Mouse (Mus musculus) liver, embryonic 12.5 days (tissue): ENCODE measurements around the gene Hjurp. TPM values are rescaled to one million over a fixed set of nuclear protein-coding genes. Genes with fewer than 3 reads are reported as not detected.

Experiments used
- ATAC-seq: fragments of 200-750 bp; cut with Nextera tagmentation; 2 replicates; pipeline ENCODE4 v1.8.0; 2017; ENCODE audit warnings: moderate number of reproducible peaks, mild to moderate bottlenecking, moderate library complexity
- H3K27ac ChIP-seq: fragments of 300-500 bp; sonication (generic); 2 replicates; pipeline ENCODE4 v1.5.1; 2016; ENCODE audit warnings: mild to moderate bottlenecking
- H3K27me3 ChIP-seq: fragments of 300-500 bp; sonication (generic); replicated peaks from 2 replicates; pipeline ENCODE4 v1.6.1; 2016; ENCODE audit warnings: mild to moderate bottlenecking, moderate library complexity
- H3K36me3 ChIP-seq: fragments of 300-500 bp; sonication (generic); 2 replicates; pipeline ENCODE4 v1.6.1; 2016; ENCODE audit warnings: mild to moderate bottlenecking, moderate library complexity
- H3K4me1 ChIP-seq: fragments of 300-500 bp; sonication (generic); 2 replicates; pipeline ENCODE4 v1.6.1; 2016
- H3K4me2 ChIP-seq: fragments of 300-500 bp; sonication (generic); 2 replicates; pipeline ENCODE4 v1.6.1; 2016; ENCODE audit warnings: mild to moderate bottlenecking, moderate library complexity
- H3K4me3 ChIP-seq: fragments of 300-500 bp; sonication (generic); 2 replicates; pipeline ENCODE4 v1.5.1; 2016; ENCODE audit warnings: mild to moderate bottlenecking, moderate library complexity
- H3K9ac ChIP-seq: fragments of 300-500 bp; sonication (generic); 2 replicates; pipeline ENCODE4 v1.6.1; 2016; ENCODE audit warnings: mild to moderate bottlenecking, moderate library complexity
- H3K9me3 ChIP-seq: fragments of 300-500 bp; sonication (generic); replicated peaks from 2 replicates; pipeline ENCODE4 v1.6.1; 2016; ENCODE audit warnings: mild to moderate bottlenecking, moderate library complexity
- WGBS: fragments of 180-500 bp; shearing (Covaris S2); methylation state at CpG from one replicate; pipeline ENCODE4 v1.1.7; 2016; ENCODE audit not compliant: insufficient replicate concordance; 5-methylcytosine and 5-hydroxymethylcytosine counted together
- polyA plus RNA-seq: library from polyadenylated mRNA; unstranded; fragments of >200 nt; fragmentation: Nextera tagmentation; extraction: Ambion mirVana; gene quantifications from 2 replicates; pipeline ENCODE4 v1.2.1, GENCODE M21; 2016

Hjurp gene
- polyA plus RNA-seq, result 104 and 106 TPM in 2 replicates

DNA sequence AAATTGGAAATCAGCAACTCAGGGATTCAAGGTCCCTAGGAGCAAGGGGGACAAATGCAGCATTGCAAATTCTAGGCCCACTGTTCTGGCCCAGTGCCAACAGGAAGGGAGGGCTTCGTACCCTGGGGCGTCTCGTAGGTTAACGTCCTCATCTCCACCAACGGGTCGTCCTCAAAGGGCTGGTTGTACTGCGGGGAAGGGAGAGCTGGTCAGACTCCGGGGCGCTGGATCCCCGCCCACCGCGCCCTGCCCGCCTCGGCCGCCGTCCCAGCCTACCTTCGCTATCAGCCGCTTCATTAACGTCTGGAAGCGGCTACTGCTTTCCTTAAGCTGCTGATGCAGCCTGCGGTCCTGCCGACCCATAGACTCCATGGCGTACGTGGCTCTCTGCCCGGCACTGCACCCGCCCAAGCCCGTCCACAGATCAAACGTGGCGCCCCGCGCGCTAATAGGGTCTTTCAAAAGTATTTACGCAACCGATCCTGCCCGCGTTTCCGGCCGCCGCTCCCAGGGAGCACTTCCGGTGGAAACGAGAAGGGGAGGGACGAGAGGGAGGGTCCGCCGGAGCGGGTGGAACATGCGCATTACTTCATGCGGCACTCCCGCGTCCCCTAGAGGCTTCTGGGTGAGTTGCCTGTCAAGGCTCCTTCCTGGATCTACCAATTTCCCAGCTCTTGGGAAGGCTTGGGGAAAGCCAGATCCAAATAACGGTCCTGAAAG is at the start of gene Hjurp, which contains the start of gene Trpm8:
Hjurp (minus strand) TSS at position 536 of the 720 bp plus-strand sequence.
Trpm8 (plus strand) TSS at position 564 of the 720 bp plus-strand sequence.
- peak within 1 kb of the TSS; percentile 79 for H3K9ac ChIP-seq
- peak within 1 kb of the TSS; percentile 64 for H3K4me3 ChIP-seq
- peaks cover 38% of the 10 kb centered on the region for H3K36me3 ChIP-seq
- peak within 1 kb of the TSS; percentile 85 for H3K27ac ChIP-seq
- no peaks in the 10 kb centered on the region for H3K9me3 ChIP-seq
- 1% methylated on average over 50 of the region's 50 CpGs for whole genome bisulfite sequencing
- H3K4me2 ChIP-seq, result peak within 1 kb of the TSS; percentile 63
- peak; percentile 92 for ATAC-seq
- H3K4me1 ChIP-seq, result peaks cover 40% of the 10 kb centered on the region
- no peaks in the 10 kb centered on the region for H3K27me3 ChIP-seq

DNA sequence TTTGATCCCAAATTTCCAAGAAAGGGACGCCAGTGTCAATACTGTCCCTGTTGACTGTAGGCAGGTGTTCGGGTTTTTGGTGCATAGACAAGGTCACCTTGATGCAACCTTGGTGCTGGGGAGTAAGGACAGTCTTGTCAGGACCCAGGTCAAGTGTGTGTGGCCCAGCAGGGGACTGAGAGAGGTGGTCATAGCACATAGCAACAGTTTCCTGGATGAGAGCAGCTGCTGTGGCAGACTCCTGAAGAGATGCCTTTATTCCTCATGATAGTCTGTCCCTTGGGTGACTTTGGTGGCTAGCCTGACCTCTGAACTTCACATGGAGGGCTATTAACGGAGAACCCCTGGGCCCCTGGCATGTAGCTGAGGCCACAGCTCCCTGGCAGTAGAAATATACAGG is 45.7 kb upstream of the Hjurp start:
- no peak for ATAC-seq
- Histone ChIP-seq H3K27ac (no peak overlapping the region), H3K9ac (no peak overlapping the region), H3K9me3 (no peaks in the 10 kb centered on the region), H3K4me3 (no peak overlapping the region), H3K27me3 (no peaks in the 10 kb centered on the region), H3K36me3 (no peaks in the 10 kb centered on the region), H3K4me2 (no peak overlapping the region), H3K4me1 (no peaks in the 10 kb centered on the region)
- 59% methylated on average over 3 of the region's 3 CpGs for WGBS

DNA sequence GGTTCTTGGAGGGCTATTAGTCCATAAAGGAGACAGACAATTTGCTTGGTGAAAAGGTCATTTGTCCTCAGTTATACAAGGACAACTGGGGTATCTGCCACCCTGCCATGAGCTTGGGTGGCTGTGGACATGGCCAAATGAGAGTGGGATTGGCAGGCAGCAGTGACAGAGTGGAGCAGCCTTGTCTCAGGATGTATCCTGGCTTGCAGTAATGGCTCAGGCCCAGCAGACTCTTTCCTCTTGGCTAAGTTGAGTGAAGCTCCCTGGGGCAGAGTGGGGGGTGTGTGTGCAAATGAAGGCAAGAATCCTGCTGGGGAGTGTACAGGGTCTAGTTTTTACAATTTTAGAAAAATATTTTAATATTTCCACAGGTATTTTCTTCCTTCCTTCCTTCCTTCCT is 44.7 kb upstream of the Hjurp start:
- ATAC-seq, result no peak
- H3K4me2 ChIP-seq, result no peak overlapping the region
- H3K27me3 ChIP-seq, result no peaks in the 10 kb centered on the region
- H3K4me3 ChIP-seq, result no peak overlapping the region
- H3K9ac ChIP-seq, result no peak overlapping the region
- H3K4me1 ChIP-seq, result no peaks in the 10 kb centered on the region
- no peaks in the 10 kb centered on the region for H3K9me3 ChIP-seq
- no peaks in the 10 kb centered on the region for H3K36me3 ChIP-seq
- no peak overlapping the region for H3K27ac ChIP-seq

DNA sequence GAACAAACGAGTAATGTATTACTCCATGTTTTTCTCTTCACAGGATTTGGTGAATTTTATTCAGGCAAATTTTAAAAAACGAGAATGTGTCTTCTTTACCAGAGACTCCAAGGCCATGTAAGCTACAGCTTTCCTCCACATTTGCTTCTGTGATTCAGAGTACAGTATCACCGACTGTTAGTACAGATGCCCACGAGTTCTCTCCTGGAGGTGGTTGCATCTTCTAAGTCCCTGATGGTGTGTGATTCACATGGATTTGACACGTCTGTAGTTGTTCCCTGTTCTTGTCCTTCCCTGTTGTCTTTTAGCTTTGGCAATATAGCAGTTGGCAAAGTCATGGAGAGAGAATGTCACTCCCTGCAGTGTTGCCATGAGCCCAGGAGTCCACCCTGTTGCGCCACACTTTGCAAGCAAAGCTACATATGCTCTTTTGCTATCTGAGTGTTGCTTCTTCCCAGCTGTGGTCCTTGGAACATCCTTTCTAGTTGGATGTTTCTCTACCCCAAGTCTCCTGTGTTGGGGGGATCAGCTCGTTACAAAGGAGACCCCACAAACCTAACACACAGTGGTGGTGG is 43.5 kb upstream of the Hjurp start:
- Histone ChIP-seq H3K9ac (no peak overlapping the region), H3K4me2 (no peak overlapping the region), H3K27me3 (no peaks in the 10 kb centered on the region), H3K27ac (no peak overlapping the region), H3K4me3 (no peak overlapping the region), H3K9me3 (no peaks in the 10 kb centered on the region), H3K36me3 (no peaks in the 10 kb centered on the region), H3K4me1 (no peaks in the 10 kb centered on the region)
- WGBS, result 54% methylated on average over 7 of the region's 7 CpGs
- no peak for ATAC-seq

DNA sequence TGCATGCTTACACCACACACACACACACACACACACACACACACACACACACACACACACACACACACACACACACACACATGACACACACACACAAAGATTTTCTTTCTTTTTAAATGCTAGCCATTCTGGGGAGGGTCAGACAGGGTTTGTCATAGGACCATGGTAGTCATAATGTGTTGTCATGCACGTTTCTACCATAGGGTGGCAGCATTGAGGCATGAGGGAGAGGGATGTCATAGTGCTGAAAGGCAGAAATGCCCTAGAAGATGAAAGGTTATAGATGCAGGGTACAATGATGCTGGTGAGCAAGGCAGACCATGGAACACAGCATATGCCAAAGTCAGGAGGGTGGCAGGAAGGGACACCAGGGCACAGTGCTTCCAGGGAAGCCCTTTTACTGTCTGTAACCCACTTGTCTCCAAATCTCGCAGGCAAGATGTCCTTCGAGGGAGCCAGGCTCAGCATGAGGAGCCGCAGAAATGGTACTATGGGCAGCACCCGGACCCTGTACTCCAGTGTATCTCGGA is 41.2 kb upstream of the Hjurp start:
- no peak overlapping the region for H3K27ac ChIP-seq
- 62% methylated on average over 6 of the region's 6 CpGs for WGBS
- H3K9me3 ChIP-seq, result no peaks in the 10 kb centered on the region
- H3K4me3 ChIP-seq, result no peak overlapping the region
- no peak for ATAC-seq
- H3K36me3 ChIP-seq, result no peaks in the 10 kb centered on the region
- no peaks in the 10 kb centered on the region for H3K27me3 ChIP-seq
- H3K4me1 ChIP-seq, result no peaks in the 10 kb centered on the region
- H3K9ac ChIP-seq, result no peak overlapping the region
- H3K4me2 ChIP-seq, result no peak overlapping the region

DNA sequence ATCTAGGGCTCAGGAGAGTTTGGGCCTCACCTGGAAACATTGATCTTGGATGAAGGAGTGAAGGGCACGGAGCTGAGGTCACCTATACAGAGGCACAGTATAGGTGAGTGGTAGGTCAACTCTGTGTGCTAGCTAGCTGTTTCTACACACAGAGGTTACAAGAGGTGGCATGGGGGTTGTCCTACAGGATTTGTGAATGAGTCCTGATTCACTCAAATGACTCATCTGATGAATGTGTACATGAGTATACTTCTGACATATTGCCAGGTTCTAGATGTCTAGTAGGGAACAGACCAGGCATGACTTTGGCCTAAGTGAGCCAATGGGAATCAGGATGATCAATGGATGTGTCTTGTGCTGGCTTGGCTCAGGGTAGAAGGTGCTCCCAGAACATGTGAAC is 39.8 kb upstream of the Hjurp start:
- Histone ChIP-seq H3K27me3 (no peaks in the 10 kb centered on the region), H3K36me3 (no peaks in the 10 kb centered on the region), H3K4me3 (no peak overlapping the region), H3K9ac (no peak overlapping the region), H3K4me2 (no peak overlapping the region), H3K27ac (no peak overlapping the region), H3K4me1 (no peaks in the 10 kb centered on the region), H3K9me3 (no peaks in the 10 kb centered on the region)
- WGBS, result 83% methylated on average over 1 of the region's 1 CpGs
- no peak for ATAC-seq

DNA sequence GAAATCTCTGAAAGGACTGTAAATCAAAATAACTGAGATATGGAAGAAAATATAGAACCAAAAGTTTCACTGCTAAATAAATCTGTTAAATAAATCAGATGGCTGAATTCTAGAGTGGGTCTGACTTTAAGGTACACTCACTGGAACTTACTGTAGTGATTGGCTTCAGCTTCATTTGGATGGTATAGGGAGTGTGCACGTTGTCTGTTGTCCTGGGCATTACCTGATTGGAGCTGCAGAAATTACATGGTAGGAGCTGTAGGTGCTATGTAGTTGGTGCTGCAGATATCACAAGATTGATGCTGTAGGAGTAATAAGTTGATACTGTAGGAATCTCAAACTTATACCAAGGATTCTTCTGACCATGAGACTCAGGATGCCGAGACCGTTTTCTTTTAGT is 32.9 kb upstream of the Hjurp start:
- Histone ChIP-seq H3K9ac (no peak overlapping the region), H3K27ac (no peak overlapping the region), H3K4me2 (no peak overlapping the region), H3K27me3 (no peaks in the 10 kb centered on the region), H3K9me3 (peaks cover 40% of the 10 kb centered on the region), H3K36me3 (no peaks in the 10 kb centered on the region), H3K4me3 (no peak overlapping the region), H3K4me1 (no peaks in the 10 kb centered on the region)
- no peak for ATAC-seq
- 55% methylated on average over 3 of the region's 3 CpGs for WGBS

DNA sequence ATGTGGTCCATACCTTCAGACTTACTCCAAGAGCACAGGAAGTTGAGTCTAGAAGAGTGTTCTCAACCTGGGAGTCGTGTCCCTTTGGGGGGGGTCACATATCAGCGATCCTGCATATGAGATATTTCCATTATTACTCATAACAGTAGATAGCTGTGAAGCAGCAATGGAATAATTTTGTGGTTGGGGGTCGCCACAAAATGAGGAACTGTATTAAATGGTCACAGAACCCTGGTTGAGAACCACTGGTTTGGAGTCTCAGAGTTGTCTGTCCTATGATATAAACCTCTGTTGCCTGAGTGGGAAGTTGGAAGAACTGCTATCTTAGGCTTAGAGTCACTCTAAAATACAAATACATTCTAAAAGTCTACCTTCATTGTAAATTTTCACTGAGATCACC is 32.5 kb upstream of the Hjurp start:
- Histone ChIP-seq H3K9ac (no peak overlapping the region), H3K27ac (no peak overlapping the region), H3K4me3 (no peak overlapping the region), H3K4me2 (no peak overlapping the region), H3K9me3 (peaks cover 40% of the 10 kb centered on the region), H3K4me1 (no peaks in the 10 kb centered on the region), H3K36me3 (no peaks in the 10 kb centered on the region), H3K27me3 (no peaks in the 10 kb centered on the region)
- no peak for ATAC-seq
- 31% methylated on average over 3 of the region's 3 CpGs for WGBS

DNA sequence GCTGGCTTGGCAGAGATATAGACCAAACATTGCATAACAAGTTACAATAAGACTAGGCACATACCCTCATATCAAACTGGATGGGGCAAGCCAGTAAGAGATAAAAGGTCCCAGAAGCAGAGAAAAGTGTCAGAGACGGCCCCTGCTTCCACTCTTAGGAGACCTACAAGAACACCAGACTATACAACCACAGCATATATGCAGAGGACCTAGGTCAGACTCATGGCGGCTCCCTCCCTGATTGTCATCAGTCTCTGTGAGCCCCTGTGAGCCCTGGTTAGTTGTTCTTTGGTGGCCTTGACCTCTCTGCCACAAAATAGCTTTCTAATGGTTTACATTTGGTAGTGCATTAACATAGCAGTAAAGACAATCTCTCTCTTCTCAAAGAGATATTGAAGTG is 31.6 kb upstream of the Hjurp start:
- Histone ChIP-seq H3K4me1 (no peaks in the 10 kb centered on the region), H3K9me3 (peaks cover 43% of the 10 kb centered on the region), H3K27ac (no peak overlapping the region), H3K36me3 (no peaks in the 10 kb centered on the region), H3K27me3 (no peaks in the 10 kb centered on the region), H3K4me2 (no peak overlapping the region), H3K9ac (no peak overlapping the region), H3K4me3 (no peak overlapping the region)
- WGBS, result 35% methylated on average over 2 of the region's 2 CpGs
- ATAC-seq, result no peak

DNA sequence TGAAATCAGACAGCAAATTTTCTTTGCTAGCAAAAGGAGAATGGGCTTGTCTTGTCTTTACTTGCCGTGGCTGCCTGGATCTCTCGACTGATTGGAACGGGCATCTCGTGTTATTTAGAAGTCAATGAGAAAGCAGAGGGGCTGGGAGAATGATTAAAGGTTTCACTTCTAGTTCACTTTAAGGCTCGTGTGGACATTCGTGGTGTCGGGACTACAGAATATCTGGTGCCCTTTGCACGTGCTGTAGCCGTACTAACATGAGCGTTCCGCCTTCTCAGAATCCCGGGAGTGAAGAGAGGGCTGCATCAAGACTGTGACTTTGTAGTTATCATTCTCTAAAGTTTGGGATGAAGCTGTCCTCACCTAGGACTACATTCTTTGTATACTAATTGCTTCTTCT is 29.7 kb upstream of the Hjurp start:
- no peaks in the 10 kb centered on the region for H3K27me3 ChIP-seq
- no peak overlapping the region for H3K4me2 ChIP-seq
- no peaks in the 10 kb centered on the region for H3K4me1 ChIP-seq
- ATAC-seq, result no peak
- no peak overlapping the region for H3K9ac ChIP-seq
- no peak overlapping the region for H3K27ac ChIP-seq
- H3K9me3 ChIP-seq, result peaks cover 51% of the 10 kb centered on the region
- no peak overlapping the region for H3K4me3 ChIP-seq
- no peaks in the 10 kb centered on the region for H3K36me3 ChIP-seq
- 57% methylated on average over 12 of the region's 12 CpGs for WGBS

DNA sequence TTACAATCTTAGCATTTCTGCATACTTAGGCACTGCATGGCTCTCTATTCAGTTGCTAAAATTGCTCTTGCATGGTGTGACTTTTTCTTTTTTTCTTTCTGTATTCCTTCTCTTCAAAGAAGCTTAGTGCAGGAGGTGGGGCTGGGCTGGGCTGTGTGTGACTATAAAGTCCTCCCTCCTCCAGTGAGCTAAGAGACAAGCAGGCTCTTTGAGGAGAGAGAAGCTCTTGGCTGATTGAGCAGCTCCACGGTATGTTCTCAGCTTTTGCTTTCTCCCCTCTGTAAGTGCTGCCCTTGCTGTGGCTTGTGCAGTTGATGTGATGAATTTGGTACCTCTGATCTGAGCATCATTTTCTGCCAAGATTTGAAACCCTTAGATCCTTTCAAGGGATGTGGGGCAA is 29.1 kb upstream of the Hjurp start:
- no peak for ATAC-seq

DNA sequence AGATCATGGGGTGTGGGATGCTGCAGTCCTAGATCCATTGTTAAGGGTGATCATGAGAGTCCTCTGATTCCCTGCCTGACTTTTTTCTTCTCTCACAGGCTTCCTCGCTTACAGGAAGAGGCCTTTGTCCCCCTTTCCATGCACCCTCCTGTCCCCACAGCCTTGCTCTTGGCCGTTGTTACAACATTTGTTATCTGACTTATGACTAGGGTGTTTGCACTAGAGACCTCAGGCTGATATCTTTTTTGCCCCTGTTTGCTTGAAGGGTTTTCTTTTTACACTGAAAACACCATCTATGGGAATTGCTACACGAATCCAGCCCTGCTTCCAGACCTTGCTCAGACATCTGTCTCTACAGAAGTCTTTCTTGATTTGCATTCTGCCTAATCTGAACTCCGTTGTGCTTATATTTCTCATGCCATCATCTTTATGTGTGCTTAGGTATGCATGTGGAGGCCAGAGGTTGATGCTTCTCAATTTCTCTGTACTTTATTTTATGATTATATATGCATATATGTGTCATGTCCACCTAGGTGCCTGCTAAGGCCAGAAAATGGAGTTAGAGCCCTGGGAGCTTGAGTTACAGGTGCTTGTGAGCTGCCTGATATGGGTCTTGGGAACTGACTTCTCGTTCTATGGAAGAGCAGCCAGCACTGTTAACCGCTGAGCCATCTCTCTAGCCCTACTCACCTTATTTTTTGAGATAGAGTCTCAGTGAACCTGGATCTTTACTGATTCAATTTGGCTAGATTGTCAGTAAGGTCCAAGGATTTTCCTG is 27.8 kb upstream of the Hjurp start:
- no peak overlapping the region for H3K4me3 ChIP-seq
- no peak for ATAC-seq
- H3K27ac ChIP-seq, result no peak overlapping the region
- no peaks in the 10 kb centered on the region for H3K36me3 ChIP-seq
- H3K27me3 ChIP-seq, result no peaks in the 10 kb centered on the region
- peaks cover 64% of the 10 kb centered on the region for H3K9me3 ChIP-seq
- H3K4me2 ChIP-seq, result no peak overlapping the region
- H3K4me1 ChIP-seq, result no peaks in the 10 kb centered on the region
- 31% methylated on average over 6 of the region's 6 CpGs for WGBS
- no peak overlapping the region for H3K9ac ChIP-seq

More for the DNA sequence above, 29.1 kb upstream of the Hjurp start:
- no peaks in the 10 kb centered on the region for H3K36me3 ChIP-seq
- peaks cover 55% of the 10 kb centered on the region for H3K9me3 ChIP-seq
- H3K4me1 ChIP-seq, result no peaks in the 10 kb centered on the region
- H3K4me2 ChIP-seq, result no peak overlapping the region
- no peaks in the 10 kb centered on the region for H3K27me3 ChIP-seq
- H3K4me3 ChIP-seq, result no peak overlapping the region
- no peak overlapping the region for H3K9ac ChIP-seq
- H3K27ac ChIP-seq, result no peak overlapping the region
- 52% methylated on average over 1 of the region's 1 CpGs for WGBS
